Mouse (Mus musculus) hindbrain, embryonic 14.5 days (tissue): ENCODE results near the gene Ywhae. TPM values are rescaled to one million over a fixed set of nuclear protein-coding genes. Genes with fewer than 3 reads are reported as not detected.
"Not testable (repeated sequence)": the region's sequence is repeated elsewhere in the genome, so short reads cannot be mapped to it uniquely, and the experiment has no call there.

Experiments used
- ATAC-seq: fragments of 200-750 bp; cut with Nextera tagmentation; 2 replicates; pipeline ENCODE4 v1.8.0; 2017; ENCODE audit warnings: moderate number of reproducible peaks, mild to moderate bottlenecking, moderate TSS enrichment, moderate library complexity; ENCODE audit not compliant: low FRiP score
- DNase-seq: peaks from one replicate; pipeline ENCODE4 v3.0.0-alpha.2; 2015; ENCODE audit warnings: low spot score
- H3K27ac ChIP-seq: fragments of 300-500 bp; sonication (generic); 2 replicates; pipeline ENCODE4 v1.5.1; 2014; ENCODE audit warnings: mild to moderate bottlenecking, moderate library complexity
- H3K27me3 ChIP-seq: fragments of 300-500 bp; sonication (generic); 2 replicates; pipeline ENCODE4 v1.6.1; 2014; ENCODE audit warnings: mild to moderate bottlenecking, low read length, mixed read lengths; ENCODE audit not compliant: control insufficient read depth, insufficient read depth
- H3K36me3 ChIP-seq: fragments of 300-500 bp; sonication (generic); replicated peaks from 2 replicates; pipeline ENCODE4 v1.6.1; 2014; ENCODE audit not compliant: control insufficient read depth, insufficient read depth
- H3K4me1 ChIP-seq: fragments of 300-500 bp; sonication (generic); replicated peaks from 2 replicates; pipeline ENCODE4 v1.6.1; 2014; ENCODE audit warnings: antibody characterized with exemption, low read length, mixed read lengths; ENCODE audit not compliant: control insufficient read depth, insufficient read depth
- H3K4me2 ChIP-seq: fragments of 300-500 bp; sonication (generic); replicated peaks from 2 replicates; pipeline ENCODE4 v1.6.1; 2014; ENCODE audit warnings: mild to moderate bottlenecking, moderate library complexity
- H3K4me3 ChIP-seq: fragments of 300-500 bp; sonication (generic); replicated peaks from 2 replicates; pipeline ENCODE4 v1.5.1; 2014; ENCODE audit warnings: mild to moderate bottlenecking, low read length
- H3K9ac ChIP-seq: fragments of 300-500 bp; sonication (generic); 2 replicates; pipeline ENCODE4 v1.6.1; 2014
- H3K9me3 ChIP-seq: fragments of 300-500 bp; sonication (generic); 2 replicates; pipeline ENCODE4 v1.6.1; 2016; ENCODE audit warnings: low read length; ENCODE audit not compliant: control insufficient read depth
- WGBS: fragments of 180-500 bp; shearing (Covaris S2); extraction: QIAGEN DNeasy Blood & Tissue Kit; methylation state at CpG from one replicate; pipeline ENCODE4 v1.1.7; 2014; 5-methylcytosine and 5-hydroxymethylcytosine counted together
- polyA plus RNA-seq: library from polyadenylated mRNA; unstranded; fragments of >200 nt; fragmentation: Nextera tagmentation; extraction: Ambion mirVana; gene quantifications from 2 replicates; pipeline ENCODE4 v1.2.1, GENCODE M21; 2014

Ywhae gene
- polyA plus RNA-seq: 1,491 and 1,607 TPM in 2 replicates

GRCm38 (mm10) chr11:75732434-75733226, at the start of gene Ywhae:
TSS of gene Ywhae (plus strand) at chr11:75732869.
- ATAC-seq: peak; percentile 92
- peak within 1 kb of the TSS; percentile 86 for H3K4me3 ChIP-seq
- H3K9ac ChIP-seq: peak within 1 kb of the TSS; percentile 97
- peak within 1 kb of the TSS; percentile 99 for H3K27ac ChIP-seq
- WGBS: under 1% methylated on average over 61 of the region's 76 CpGs
- H3K27me3 ChIP-seq: no peaks in the 10 kb centered on the region
- peaks cover 40% of the 10 kb centered on the region for H3K4me1 ChIP-seq
- peak; percentile 91 for DNase-seq
- H3K4me2 ChIP-seq: peak within 1 kb of the TSS; percentile 76
- H3K36me3 ChIP-seq: peaks cover under 1% of the 10 kb centered on the region; the same call in 1 of the 2 replicates
- no peaks in the 10 kb centered on the region for H3K9me3 ChIP-seq

- no peak overlapping the region for H3K27ac ChIP-seq
- H3K9me3 ChIP-seq: no peaks in the 10 kb centered on the region
- WGBS: 86% methylated on average over 5 of the region's 5 CpGs
- H3K4me1 ChIP-seq: peaks cover 14% of the 10 kb centered on the region
- H3K27me3 ChIP-seq: no peaks in the 10 kb centered on the region
- H3K36me3 ChIP-seq: peaks cover 12% of the 10 kb centered on the region; the same call in 1 of the 2 replicates
- H3K4me2 ChIP-seq: no peak overlapping the region
- H3K4me3 ChIP-seq: no peak overlapping the region
- H3K9ac ChIP-seq: no peak overlapping the region
- ATAC-seq (no peak), DNase-seq (no peak)
Measured at GRCm38 (mm10) chr11:75684462-75684861, 48.2 kb upstream of the Ywhae start.

GRCm38 (mm10) chr11:75684956-75685355, 47.7 kb upstream of the Ywhae start:
- H3K27ac ChIP-seq: no peak overlapping the region
- DNase-seq (no peak), ATAC-seq (no peak)
- H3K27me3 ChIP-seq: no peaks in the 10 kb centered on the region
- peaks cover 13% of the 10 kb centered on the region; the same call in 1 of the 2 replicates for H3K36me3 ChIP-seq
- WGBS: 74% methylated on average over 2 of the region's 2 CpGs
- peaks cover 14% of the 10 kb centered on the region for H3K4me1 ChIP-seq
- H3K4me3 ChIP-seq: no peak overlapping the region
- no peak overlapping the region for H3K4me2 ChIP-seq
- no peaks in the 10 kb centered on the region for H3K9me3 ChIP-seq
- H3K9ac ChIP-seq: no peak overlapping the region

DNA sequence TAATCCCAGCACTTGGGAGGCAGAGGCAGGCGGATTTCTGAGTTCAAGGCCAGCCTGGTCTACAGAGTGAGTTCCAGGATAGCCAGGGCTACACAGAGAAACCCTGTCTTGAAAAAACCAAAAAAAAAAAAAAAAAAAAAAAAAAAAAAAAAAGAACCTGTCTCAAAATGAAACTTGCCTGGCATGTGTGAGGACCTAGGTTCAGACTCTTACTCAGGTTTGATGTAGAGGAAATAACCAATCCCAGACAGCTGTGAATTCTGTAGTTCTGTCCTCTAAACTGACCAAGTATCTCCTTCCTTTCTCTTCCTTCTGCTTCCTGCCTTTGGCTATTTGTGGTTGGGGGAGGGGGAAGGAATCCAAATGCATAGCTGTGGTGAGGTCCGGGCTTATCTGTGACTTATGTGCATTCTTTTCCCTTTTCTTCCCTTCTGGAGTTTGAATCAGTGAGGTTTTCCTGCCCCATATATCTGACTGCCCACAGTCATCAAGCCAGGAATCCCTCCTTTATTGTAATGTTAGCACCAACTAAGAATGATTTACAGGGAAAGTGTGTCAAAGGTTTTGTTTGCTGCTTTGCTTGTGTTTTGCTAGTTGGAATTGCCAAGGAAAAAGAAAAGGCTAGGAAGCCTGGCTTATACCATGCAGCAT, 45.2 kb upstream of the Ywhae start:
- ATAC-seq: no peak
- Histone ChIP-seq H3K27me3 (no peaks in the 10 kb centered on the region), H3K9ac (no peak overlapping the region), H3K4me1 (no peaks in the 10 kb centered on the region), H3K4me2 (no peak overlapping the region), H3K9me3 (no peaks in the 10 kb centered on the region), H3K4me3 (no peak overlapping the region), H3K27ac (no peak overlapping the region), H3K36me3 (peaks cover 23% of the 10 kb centered on the region)
- WGBS: 73% methylated on average over 2 of the region's 2 CpGs
- no peak for DNase-seq

DNA sequence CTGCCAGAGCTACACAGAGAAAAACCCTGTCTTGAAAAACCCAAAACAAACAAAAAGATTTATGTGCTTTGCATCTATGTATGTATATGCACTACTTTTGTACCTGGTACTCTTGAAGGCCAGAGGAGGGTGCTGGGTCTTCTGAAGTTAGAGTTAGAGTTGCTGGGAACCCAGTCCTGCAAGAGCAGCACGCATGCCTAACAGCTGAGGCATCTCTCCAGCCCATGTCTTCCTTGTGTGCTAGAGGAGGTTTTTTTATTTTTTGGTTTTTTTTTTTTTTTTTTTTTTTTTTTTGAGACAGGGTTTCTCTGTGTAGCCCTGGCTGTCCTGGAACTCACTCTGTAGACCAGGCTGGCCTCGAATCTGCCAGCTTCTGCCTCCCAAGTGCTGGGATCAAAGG, 44.5 kb upstream of the Ywhae start:
- Histone ChIP-seq H3K9me3 (no peaks in the 10 kb centered on the region), H3K9ac (no peak overlapping the region), H3K4me1 (no peaks in the 10 kb centered on the region), H3K27me3 (no peaks in the 10 kb centered on the region), H3K4me3 (no peak overlapping the region), H3K36me3 (peaks cover 26% of the 10 kb centered on the region), H3K4me2 (no peak overlapping the region), H3K27ac (no peak overlapping the region)
- 87% methylated on average over 2 of the region's 2 CpGs for WGBS
- ATAC-seq: no peak
- DNase-seq: no peak

DNA sequence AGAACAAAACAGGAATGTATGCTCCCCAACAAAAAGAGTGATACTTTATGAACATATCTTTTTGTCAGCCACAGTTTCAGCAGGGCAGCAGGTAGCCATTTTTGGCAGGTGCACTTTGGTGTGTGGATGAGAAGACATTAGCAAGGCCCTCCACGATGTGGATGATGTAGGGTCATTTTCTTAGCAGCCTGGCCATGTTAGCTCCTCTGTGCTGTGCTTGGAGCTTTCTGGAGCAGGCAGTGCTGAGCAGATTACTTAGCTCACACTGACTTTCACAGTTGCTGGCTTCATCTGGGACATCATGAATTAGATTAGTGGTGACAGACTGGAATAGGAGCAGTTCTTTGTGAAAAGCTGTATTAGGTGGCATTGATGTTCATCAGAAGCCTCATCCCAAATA, 42.7 kb upstream of the Ywhae start:
- no peak overlapping the region for H3K4me2 ChIP-seq
- H3K36me3 ChIP-seq: peaks cover 38% of the 10 kb centered on the region
- ATAC-seq: no peak
- 84% methylated on average over 1 of the region's 1 CpGs for WGBS
- H3K27me3 ChIP-seq: no peaks in the 10 kb centered on the region
- DNase-seq: no peak
- H3K27ac ChIP-seq: no peak overlapping the region
- H3K4me3 ChIP-seq: no peak overlapping the region
- H3K9me3 ChIP-seq: no peaks in the 10 kb centered on the region
- no peak overlapping the region for H3K9ac ChIP-seq
- no peaks in the 10 kb centered on the region for H3K4me1 ChIP-seq

GRCm38 (mm10) chr11:75691047-75691446, 41.6 kb upstream of the Ywhae start:
- H3K4me1 ChIP-seq: no peaks in the 10 kb centered on the region

GRCm38 (mm10) chr11:75693570-75693969, 39.1 kb upstream of the Ywhae start:
- WGBS: 97% methylated on average over 5 of the region's 5 CpGs
- H3K36me3 ChIP-seq: peaks cover 60% of the 10 kb centered on the region
- ATAC-seq: no peak

More at GRCm38 (mm10) chr11:75691047-75691446, 41.6 kb upstream of the Ywhae start:
- DNase-seq: no peak
- Histone ChIP-seq H3K9me3 (no peaks in the 10 kb centered on the region), H3K9ac (no peak overlapping the region), H3K27ac (no peak overlapping the region), H3K4me2 (no peak overlapping the region), H3K4me3 (no peak overlapping the region), H3K36me3 (peaks cover 42% of the 10 kb centered on the region), H3K27me3 (no peaks in the 10 kb centered on the region)
- ATAC-seq: no peak

DNA sequence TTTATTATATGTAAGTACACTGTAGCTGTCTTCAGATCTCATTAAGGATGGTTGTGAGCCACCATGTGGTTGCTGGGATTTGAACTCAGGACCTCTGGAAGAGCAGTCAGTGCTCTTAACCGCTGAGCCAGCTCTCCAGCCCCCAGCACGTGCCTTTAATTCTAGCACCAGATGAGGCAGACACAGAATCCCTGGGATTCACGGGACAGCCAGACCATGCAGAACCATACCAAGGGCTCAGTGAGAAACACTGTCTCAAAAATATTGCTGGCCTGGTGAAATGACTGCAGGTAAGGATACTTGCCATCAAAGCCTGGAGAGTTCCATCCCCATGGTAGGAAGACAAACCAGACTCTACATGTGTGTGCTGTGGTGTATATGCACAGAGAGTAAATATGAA, 35.2 kb upstream of the Ywhae start:
- H3K27ac ChIP-seq, H3K9me3 ChIP-seq, DNase-seq, H3K4me1 ChIP-seq, H3K4me3 ChIP-seq, H3K4me2 ChIP-seq, ATAC-seq, H3K27me3 ChIP-seq, H3K9ac ChIP-seq: not testable (repeated sequence)
- peaks cover 77% of the 10 kb centered on the region for H3K36me3 ChIP-seq
- 99% methylated on average over 3 of the region's 3 CpGs for WGBS

More at GRCm38 (mm10) chr11:75693570-75693969, 39.1 kb upstream of the Ywhae start:
- Histone ChIP-seq H3K27ac (no peak overlapping the region), H3K4me3 (no peak overlapping the region), H3K4me2 (no peak overlapping the region), H3K4me1 (no peaks in the 10 kb centered on the region), H3K9ac (no peak overlapping the region), H3K27me3 (no peaks in the 10 kb centered on the region), H3K9me3 (no peaks in the 10 kb centered on the region)
- no peak for DNase-seq
